Mouse (Mus musculus) embryonic fibroblast, embryonic 13.5 days (primary cell): ENCODE data around the gene Mbd3.

ENCODE experiments used
- CTCF ChIP-seq: IDR thresholded peaks from 2 replicates; pipeline ENCODE4 v1.5.1; 2011; ENCODE audit warnings: mild to moderate bottlenecking, control low read depth, low read length, moderate library complexity, borderline replicate concordance; ENCODE audit not compliant: insufficient read depth
- POLR2A ChIP-seq: IDR thresholded peaks from 2 replicates; pipeline ENCODE4 v1.6.1; 2011; ENCODE audit warnings: low read depth, mild to moderate bottlenecking, control low read depth, low read length, moderate library complexity

DNA sequence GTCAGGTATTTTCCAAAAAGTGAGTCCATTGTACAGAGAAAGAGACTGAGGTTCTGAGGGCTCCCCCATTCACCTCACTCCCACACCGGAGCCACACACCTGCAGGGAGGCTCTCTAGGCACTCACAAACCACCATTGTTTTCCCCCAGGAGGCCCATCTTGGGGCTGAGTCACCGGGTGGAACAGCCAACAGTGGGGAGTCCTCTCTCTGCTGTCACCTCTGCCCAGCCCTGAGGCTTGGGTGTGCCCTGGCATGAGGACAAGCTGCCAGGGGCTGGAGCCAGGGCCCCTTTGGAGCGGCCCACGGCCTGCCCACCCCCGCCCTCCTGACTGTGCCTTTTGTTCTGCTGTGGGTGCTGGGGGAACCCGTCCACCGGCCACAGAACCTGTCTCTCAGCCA lies 36.4 kb upstream of the Mbd3 start:
- TF ChIP-seq POLR2A: no peak
- TF ChIP-seq CTCF: no peak
